Mouse (Mus musculus) embryo, embryonic 9.5 days (tissue): Measurements from ENCODE around the gene Gm10715.
"Not testable (repeated sequence)": the region's sequence is repeated elsewhere in the genome, so short reads cannot be mapped to it uniquely, and the experiment has no call there.

Source experiments
- DNase-seq: peaks from one replicate; pipeline ENCODE4 v3.0.0-alpha.2; 2017; ENCODE audit errors: extremely low spot score

The Gm10715 gene

DNA sequence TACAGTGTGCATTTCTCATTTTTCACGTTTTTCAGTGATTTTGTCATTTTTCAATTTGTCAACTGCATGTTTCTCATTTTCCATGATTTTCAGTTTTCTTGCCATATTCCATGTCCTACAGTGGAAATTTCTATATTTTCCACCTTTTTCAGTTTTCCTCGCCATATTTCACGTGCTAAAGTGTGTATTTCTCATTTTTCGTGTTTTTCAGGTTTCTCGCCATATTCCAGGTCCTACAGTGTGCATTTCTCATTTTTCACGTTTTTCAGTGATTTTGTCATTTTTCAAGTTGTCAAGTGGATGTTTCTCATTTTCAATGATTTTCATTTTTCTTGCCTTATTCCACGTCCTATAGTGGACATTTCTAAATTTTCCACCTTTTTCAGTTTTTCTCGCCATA lies at the start of gene Gm10715:
Gene Gm10715, plus strand, starts transcription at position 301 of the 400 bp plus-strand sequence.
- DNase-seq = not testable (repeated sequence)

GRCm38 (mm10) chr9:3000445-3000972 lies 36.2 kb upstream of the Gm10715 start, which contains the start of gene Gm10722:
TSS of gene Gm10722 (plus strand) at chr9:3000922.
- peak; percentile 27 for DNase-seq

- not testable (repeated sequence) for DNase-seq
Observed at GRCm38 (mm10) chr9:3001006-3001405, 35.7 kb upstream of the Gm10715 start.

DNA sequence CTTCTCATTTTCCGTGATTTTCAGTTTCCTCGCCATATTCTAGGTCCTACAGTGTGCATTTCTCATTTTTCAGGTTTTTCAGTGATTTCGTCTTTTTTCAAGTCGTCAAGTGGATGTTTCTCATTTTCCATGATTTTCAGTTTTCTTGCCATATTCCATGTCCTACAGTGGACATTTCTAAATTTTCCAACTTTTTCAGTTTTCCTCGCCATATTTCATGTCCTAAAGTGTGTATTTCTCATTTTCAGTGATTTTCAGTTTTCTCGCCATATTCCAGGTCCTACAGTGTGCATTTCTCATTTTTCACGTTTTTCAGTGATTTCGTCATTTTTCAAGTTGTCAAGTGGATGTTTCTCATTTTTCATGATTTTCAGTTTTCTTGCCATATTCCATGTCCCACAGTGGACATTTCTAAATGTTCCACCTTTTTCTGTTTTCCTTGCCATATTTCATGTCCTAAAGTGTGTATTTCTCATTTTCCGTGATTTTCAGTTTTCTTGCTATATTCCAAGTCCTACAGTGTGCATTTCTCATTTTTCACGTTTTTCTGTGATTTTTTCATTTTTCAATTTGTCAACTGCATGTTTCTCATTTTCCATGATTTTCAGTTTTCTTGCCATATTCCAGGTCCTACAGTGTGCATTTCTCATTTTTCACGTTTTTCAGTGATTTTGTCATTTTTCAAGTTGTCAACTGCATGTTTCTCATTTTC lies 34.6 kb upstream of the Gm10715 start:
- peak; percentile 5 for DNase-seq

DNA sequence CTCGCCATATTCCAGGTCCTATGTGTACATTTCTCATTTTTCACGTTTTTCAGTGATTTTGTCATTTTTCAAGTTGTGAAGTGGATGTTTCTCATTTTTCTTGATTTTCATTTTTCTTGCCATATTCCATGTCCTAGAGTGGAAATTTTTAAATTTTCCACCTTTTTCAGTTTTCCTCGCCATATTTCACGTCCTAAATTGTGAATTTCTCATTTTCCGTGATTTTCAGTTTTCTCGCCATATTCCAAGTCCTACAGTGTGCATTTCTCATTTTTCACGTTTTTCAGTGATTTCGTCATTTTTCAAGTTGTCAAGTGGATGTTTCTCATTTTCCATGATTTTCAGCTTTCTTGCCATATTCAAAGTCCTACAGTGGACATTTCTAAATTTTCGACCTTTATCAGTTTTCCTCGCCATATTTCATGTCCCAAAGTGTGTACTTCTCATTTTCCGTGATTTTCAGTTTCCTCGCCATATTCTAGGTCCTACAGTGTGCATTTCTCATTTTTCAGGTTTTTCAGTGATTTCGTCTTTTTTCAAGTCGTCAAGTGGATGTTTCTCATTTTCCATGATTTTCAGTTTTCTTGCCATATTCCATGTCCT lies 33.8 kb upstream of the Gm10715 start, which contains the start of gene Gm11168:
Gene Gm11168, plus strand, starts transcription at position 553 of the 603 bp plus-strand sequence.
- not testable (repeated sequence) for DNase-seq

DNA sequence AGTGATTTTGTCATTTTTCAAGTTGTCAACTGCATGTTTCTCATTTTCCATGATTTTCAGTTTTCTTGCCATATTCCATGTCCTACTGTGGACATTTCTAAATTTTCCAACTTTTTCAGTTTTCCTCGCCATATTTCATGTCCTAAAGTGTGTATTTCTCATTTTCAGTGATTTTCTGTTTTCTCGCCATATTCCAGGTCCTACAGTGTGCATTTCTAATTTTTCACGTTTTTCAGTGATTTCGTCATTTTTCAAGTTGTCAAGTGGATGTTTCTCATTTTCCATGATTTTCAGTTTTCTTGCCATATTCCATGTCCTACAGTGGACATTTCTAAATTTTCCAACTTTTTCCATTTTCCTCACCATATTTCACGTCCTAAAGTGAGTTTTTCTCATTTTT lies 30.5 kb upstream of the Gm10715 start:
- not testable (repeated sequence) for DNase-seq

DNA sequence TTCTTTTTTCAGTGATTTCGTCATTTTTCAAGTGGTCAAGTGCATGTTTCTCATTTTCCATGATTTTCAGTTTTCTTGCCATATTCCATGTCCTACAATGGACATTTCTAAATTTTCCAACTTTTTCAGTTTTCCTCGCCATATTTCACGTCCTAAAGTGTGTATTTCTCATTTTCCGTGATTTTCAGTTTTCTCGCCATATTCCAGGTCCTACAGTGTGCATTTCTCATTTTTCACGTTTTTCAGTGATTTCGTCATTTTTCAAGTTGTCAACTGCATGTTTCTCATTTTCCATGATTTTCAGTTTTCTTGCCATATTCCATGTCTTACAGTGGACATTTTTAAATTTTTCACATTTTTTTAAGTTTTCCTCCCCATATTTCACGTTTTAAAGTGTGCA lies 30.0 kb upstream of the Gm10715 start:
- not testable (repeated sequence) for DNase-seq

DNA sequence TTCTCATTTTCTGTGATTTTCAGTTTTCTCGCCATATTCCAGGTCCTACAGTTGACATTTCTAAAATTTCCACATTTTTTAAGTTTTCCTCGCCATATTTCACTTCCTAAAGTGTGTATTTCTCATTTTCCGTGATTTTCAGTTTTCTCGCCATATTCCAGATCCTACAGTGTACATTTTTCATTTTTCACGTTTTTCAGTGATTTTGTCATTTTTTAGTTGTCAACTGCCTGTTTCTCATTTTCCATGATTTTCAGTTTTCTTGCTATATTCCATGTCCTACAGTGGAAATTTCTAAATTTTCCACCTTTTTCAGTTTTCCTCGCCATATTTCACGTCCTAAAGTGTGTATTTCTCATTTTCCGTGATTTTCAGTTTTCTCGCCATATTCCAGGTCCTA lies 29.4 kb upstream of the Gm10715 start:
- peak; percentile 9 for DNase-seq

GRCm38 (mm10) chr9:3009331-3009730 lies 27.3 kb upstream of the Gm10715 start:
- DNase-seq = not testable (repeated sequence)

DNA sequence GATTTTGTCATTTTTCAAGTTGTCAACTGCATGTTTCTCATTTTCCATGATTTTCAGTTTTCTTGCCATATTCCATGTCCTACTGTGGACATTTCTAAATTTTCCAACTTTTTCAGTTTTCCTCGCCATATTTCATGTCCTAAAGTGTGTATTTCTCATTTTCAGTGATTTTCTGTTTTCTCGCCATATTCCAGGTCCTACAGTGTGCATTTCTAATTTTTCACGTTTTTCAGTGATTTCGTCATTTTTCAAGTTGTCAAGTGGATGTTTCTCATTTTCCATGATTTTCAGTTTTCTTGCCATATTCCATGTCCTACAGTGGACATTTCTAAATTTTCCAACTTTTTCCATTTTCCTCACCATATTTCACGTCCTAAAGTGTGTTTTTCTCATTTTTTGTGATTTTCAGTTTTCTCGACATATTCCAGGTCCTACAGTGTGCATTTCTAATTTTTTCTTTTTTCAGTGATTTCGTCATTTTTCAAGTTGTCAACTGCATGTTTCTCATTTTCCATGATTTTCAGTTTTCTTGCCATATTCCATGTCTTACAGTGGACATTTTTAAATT lies 24.5 kb upstream of the Gm10715 start:
- not testable (repeated sequence) for DNase-seq

DNA sequence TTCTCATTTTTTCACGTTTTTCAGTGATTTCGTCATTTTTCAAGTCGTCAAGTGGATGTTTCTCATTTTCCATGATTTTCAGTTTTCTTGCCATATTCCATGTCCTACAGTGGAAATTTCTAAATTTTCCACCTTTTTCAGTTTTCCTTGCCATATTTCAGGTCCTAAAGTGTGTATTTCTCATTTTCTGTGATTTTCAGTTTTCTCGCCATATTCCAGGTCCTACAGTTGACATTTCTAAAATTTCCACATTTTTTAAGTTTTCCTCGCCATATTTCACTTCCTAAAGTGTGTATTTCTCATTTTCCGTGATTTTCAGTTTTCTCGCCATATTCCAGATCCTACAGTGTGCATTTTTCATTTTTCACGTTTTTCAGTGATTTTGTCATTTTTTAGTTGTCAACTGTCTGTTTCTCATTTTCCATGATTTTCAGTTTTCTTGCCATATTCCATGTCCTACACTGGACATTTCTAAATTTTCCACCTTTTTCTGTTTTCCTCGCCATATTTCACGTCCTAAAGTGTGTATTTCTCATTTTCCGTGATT lies 23.9 kb upstream of the Gm10715 start, which contains the start of gene Gm10721:
Gene Gm10721, plus strand, starts transcription at position 408 of the 547 bp plus-strand sequence.
- not testable (repeated sequence) for DNase-seq

DNA sequence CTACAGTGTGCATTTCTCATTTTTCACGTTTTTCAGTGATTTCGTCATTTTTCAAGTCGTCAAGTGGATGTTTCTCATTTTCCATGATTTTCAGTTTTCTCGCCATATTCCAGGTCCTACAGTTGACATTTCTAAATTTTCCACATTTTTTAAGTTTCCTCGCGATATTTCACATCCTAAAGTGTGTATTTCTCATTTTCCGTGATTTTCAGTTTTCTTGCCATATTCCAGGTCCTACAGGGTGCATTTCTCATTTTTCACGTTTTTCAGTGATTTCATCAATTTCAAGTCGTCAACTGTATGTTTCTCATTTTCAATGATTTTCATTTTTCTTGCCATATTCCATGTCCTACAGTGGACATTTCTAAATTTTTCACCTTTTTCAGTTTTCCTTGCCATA lies 21.3 kb upstream of the Gm10715 start, which contains the start of gene Gm10720:
Gene Gm10720, plus strand, starts transcription at position 301 of the 400 bp plus-strand sequence.
- DNase-seq = not testable (repeated sequence)

DNA sequence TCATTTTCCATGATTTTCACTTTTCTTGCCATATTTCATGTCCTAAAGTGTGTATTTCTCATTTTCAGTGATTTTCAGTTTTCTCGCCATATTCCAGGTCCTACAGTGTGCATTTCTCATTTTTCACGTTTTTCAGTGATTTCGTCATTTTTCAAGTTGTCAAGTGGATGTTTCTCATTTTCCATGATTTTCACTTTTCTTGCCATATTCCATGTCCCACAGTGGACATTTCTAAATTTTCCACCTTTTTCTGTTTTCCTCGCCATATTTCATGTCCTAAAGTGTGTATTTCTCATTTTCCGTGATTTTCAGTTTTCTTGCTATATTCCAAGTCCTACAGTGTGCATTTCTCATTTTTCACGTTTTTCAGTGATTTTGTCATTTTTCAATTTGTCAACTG lies 20.8 kb upstream of the Gm10715 start:
- DNase-seq = not testable (repeated sequence)

DNA sequence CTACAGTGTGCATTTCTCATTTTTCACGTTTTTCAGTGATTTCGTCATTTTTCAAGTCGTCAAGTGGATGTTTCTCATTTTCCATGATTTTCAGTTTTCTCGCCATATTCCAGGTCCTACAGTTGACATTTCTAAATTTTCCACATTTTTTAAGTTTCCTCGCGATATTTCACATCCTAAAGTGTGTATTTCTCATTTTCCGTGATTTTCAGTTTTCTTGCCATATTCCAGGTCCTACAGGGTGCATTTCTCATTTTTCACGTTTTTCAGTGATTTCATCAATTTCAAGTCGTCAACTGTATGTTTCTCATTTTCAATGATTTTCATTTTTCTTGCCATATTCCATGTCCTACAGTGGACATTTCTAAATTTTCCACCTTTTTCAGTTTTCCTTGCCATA lies 19.6 kb upstream of the Gm10715 start, which contains the start of gene Gm10719:
Gene Gm10719, plus strand, starts transcription at position 301 of the 400 bp plus-strand sequence.
- not testable (repeated sequence) for DNase-seq

DNA sequence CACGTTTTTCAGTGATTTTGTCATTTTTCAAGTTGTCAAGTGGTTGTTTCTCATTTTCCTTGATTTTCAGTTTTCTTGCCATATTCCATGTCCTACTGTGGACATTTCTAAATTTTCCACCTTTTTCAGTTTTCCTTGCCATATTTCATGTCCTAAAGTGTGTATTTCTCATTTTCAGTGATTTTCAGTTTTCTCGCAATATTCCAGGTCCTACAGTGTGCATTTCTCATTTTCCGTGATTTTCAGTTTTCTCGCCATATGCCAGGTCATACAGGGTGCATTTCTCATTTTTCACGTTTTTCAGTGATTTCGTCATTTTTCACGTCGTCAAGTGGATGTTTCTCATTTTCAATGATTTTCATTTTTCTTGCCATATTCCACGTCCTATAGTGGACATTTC lies 17.7 kb upstream of the Gm10715 start:
- not testable (repeated sequence) for DNase-seq

DNA sequence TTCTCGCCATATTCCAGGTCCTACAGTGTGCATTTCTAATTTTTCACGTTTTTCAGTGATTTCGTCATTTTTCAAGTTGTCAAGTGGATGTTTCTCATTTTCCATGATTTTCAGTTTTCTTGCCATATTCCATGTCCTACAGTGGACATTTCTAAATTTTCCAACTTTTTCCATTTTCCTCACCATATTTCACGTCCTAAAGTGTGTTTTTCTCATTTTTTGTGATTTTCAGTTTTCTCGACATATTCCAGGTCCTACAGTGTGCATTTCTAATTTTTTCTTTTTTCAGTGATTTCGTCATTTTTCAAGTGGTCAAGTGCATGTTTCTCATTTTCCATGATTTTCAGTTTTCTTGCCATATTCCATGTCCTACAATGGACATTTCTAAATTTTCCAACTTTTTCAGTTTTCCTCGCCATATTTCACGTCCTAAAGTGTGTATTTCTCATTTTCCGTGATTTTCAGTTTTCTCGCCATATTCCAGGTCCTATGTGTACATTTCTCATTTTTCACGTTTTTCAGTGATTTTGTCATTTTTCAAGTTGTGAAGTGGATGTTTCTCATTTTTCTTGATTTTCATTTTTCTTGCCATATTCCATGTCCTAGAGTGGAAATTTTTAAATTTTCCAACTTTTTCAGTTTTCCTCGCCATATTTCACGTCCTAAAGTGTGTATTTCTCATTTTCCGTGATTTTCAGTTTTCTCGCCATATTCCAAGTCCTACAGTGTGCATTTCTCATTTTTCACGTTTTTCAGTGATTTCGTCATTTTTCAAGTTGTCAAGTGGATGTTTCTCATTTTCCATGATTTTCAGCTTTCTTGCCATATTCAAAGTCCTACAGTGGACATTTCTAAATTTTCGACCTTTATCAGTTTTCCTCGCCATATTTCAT lies 16.6 kb upstream of the Gm10715 start:
- DNase-seq = not testable (repeated sequence)

DNA sequence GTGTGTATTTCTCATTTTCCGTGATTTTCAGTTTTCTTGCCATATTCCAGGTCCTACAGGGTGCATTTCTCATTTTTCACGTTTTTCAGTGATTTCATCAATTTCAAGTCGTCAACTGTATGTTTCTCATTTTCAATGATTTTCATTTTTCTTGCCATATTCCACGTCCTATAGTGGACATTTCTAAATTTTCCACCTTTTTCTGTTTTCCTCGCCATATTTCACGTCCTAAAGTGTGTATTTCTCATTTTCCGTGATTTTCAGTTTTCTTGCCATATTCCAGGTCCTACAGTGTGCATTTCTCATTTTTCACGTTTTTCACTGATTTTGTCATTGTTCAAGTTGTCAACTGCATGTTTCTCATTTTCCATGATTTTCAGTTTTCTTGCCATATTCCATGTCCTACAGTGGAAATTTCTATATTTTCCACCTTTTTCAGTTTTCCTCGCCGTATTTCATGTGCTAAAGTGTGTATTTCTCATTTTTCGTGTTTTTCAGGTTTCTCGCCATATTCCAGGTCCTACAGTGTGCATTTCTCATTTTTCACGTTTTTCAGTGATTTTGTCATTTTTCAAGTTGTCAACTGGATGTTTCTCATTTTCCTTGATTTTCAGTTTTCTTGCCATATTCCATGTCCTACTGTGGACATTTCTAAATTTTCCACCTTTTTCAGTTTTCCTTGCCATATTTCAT lies 14.2 kb upstream of the Gm10715 start:
- DNase-seq = not testable (repeated sequence)

DNA sequence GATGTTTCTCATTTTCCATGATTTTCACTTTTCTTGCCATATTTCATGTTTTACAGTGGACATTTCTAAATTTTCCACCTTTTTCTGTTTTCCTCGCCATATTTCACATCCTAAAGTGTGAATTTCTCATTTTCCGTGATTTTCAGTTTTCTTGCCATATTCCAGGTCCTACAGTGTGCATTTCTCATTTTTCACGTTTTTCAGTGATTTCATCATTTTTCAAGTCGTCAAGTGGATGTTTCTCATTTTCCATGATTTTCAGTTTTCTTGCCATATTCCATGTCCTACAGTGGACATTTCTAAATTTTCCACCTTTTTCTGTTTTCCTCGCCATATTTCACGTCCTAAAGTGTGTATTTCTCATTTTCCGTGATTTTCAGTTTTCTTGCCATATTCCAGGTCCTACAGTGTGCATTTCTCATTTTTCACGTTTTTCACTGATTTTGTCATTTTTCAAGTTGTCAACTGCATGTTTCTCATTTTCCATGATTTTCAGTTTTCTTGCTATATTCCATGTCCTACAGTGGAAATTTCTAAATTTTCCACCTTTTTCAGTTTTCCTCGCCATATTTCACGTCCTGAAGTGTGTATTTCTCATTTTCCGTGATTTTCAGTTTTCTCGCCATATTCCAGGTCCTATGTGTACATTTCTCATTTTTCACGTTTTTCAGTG lies 13.2 kb upstream of the Gm10715 start, which contains the start of gene Gm10718:
Gene Gm10718, plus strand, starts transcription at position 236 of the 673 bp plus-strand sequence.
- DNase-seq = not testable (repeated sequence)

DNA sequence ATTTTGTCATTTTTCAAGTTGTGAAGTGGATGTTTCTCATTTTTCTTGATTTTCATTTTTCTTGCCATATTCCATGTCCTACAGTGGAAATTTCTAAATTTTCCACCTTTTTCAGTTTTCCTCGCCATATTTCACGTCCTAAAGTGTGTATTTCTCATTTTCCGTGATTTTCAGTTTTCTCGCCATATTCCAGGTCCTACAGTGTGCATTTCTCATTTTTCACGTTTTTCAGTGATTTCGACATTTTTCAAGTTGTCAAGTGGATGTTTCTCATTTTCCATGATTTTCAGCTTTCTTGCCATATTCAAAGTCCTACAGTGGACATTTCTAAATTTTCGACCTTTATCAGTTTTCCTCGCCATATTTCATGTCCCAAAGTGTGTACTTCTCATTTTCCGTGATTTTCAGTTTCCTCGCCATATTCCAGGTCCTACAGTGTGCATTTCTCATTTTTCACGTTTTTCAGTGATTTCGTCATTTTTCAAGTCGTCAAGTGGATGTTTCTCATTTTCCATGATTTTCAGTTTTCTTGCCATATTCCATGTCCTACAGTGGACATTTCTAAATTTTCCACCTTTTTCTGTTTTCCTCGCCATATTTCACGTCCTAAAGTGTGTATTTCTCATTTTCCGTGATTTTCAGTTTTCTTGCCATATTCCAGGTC lies 12.6 kb upstream of the Gm10715 start:
- DNase-seq = not testable (repeated sequence)
